Mouse (Mus musculus) cerebellum, adult 8-10 months (tissue): ENCODE data around the gene Neu4.
"Not testable (repeated sequence)": the region's sequence is repeated elsewhere in the genome, so short reads cannot be mapped to it uniquely, and the experiment has no call there.

ENCODE experiments used
- DNase-seq: peaks from one replicate; pipeline ENCODE4 v3.0.0; 2022

The Neu4 gene

GRCm38 (mm10) chr1:94020151-94020550, at the start of gene Neu4:
TSS of gene Neu4 (plus strand) at chr1:94020451.
- no peak for DNase-seq

GRCm38 (mm10) chr1:93970797-93971196, 49.5 kb upstream of the Neu4 start:
- DNase-seq: not testable (repeated sequence)

GRCm38 (mm10) chr1:93975764-93976163, 44.5 kb upstream of the Neu4 start:
- DNase-seq: not testable (repeated sequence)

GRCm38 (mm10) chr1:93978287-93978686, 42.0 kb upstream of the Neu4 start:
- not testable (repeated sequence) for DNase-seq

- DNase-seq: not testable (repeated sequence)
Observed at GRCm38 (mm10) chr1:93980932-93981331, 39.3 kb upstream of the Neu4 start.

- DNase-seq: no peak
Observed at GRCm38 (mm10) chr1:93986167-93986566, 34.1 kb upstream of the Neu4 start.

GRCm38 (mm10) chr1:93988786-93989185, 31.5 kb upstream of the Neu4 start:
- DNase-seq: no peak

GRCm38 (mm10) chr1:93990209-93990608, 30.0 kb upstream of the Neu4 start, which contains the start of gene Gal3st2c:
TSS of gene Gal3st2c (plus strand) at chr1:93990509.
- not testable (repeated sequence) for DNase-seq

GRCm38 (mm10) chr1:93991068-93991467, 29.2 kb upstream of the Neu4 start:
- DNase-seq: not testable (repeated sequence)

GRCm38 (mm10) chr1:93991491-93991890, 28.8 kb upstream of the Neu4 start:
- not testable (repeated sequence) for DNase-seq

GRCm38 (mm10) chr1:94001023-94001422, 19.2 kb upstream of the Neu4 start:
- no peak for DNase-seq

- not testable (repeated sequence) for DNase-seq
Observed at GRCm38 (mm10) chr1:94005954-94006506, 14.2 kb upstream of the Neu4 start.

- DNase-seq: not testable (repeated sequence)
Observed at GRCm38 (mm10) chr1:94008826-94009225, 11.4 kb upstream of the Neu4 start.

GRCm38 (mm10) chr1:94011643-94012042, 8.6 kb upstream of the Neu4 start:
- no peak for DNase-seq

- no peak for DNase-seq
Observed at GRCm38 (mm10) chr1:94027506-94028108, 7.4 kb downstream of the Neu4 start.

- DNase-seq: no peak
Observed at GRCm38 (mm10) chr1:94028741-94029140, 8.5 kb downstream of the Neu4 start.

- DNase-seq: no peak
Observed at GRCm38 (mm10) chr1:94033075-94033602, 12.9 kb downstream of the Neu4 start.

- peak; percentile 85 for DNase-seq
Observed at GRCm38 (mm10) chr1:94034984-94035743, 14.9 kb downstream of the Neu4 start.

GRCm38 (mm10) chr1:94040391-94040790, 20.1 kb downstream of the Neu4 start:
- DNase-seq: no peak

- no peak for DNase-seq
Observed at GRCm38 (mm10) chr1:94045559-94045958, 25.3 kb downstream of the Neu4 start.

- no peak for DNase-seq
Observed at GRCm38 (mm10) chr1:94046544-94046943, 26.3 kb downstream of the Neu4 start.

- DNase-seq: no peak
Observed at GRCm38 (mm10) chr1:94051104-94051503, 30.9 kb downstream of the Neu4 start.

GRCm38 (mm10) chr1:94052373-94052772, 32.1 kb downstream of the Neu4 start, which contains the start of gene Pdcd1:
TSS of gene Pdcd1 (minus strand) at chr1:94052553.
- DNase-seq: no peak
